Mouse (Mus musculus) E14TG2a.4 (cell line): ENCODE results near the gene Gal3st2c.

Source experiments
- CTCF ChIP-seq: conservative IDR thresholded peaks from 2 replicates; pipeline ENCODE4 v1.5.1; 2014; ENCODE audit warnings: low read length
- NANOG ChIP-seq: IDR thresholded peaks from 2 replicates; pipeline ENCODE4 v1.6.1; 2014; ENCODE audit warnings: borderline replicate concordance, low read length, mixed read lengths
- POU5F1 ChIP-seq: IDR thresholded peaks from 2 replicates; pipeline ENCODE4 v1.6.1; 2014; ENCODE audit warnings: low read length, borderline replicate concordance

- no peak for TF ChIP-seq CTCF
- TF ChIP-seq NANOG = no peak
- TF ChIP-seq POU5F1 = no peak
Measured at GRCm38 (mm10) chr1:94055966-94056365, 65.7 kb downstream of the Gal3st2c start.
